Mouse (Mus musculus): ENCODE measurements around the gene Prss38.

Gene Prss38

DNA sequence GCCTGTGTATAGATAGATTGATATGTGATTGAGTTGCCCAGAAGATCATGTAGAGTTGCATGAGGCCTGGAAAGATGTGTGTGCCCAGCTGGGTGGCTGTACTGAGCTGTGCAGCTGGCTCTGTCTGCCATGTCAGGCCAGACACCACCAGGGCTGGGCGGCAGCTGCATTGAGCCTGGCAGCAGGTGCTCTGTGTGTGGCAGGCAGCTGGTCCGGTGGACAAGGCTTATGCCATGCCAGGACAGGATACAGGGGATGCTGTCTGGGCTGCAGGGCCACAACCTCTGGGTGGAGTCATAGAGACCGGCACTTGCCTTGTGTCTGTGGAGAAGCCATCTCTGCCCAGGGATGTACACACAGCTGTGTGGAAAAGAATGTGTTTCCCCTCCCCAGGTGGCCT lies 52.5 kb downstream of the Prss38 start:
- DNase-seq (ENCODE audit: low spot score) = no peak

All from urinary bladder, postnatal 14 days (tissue).